Mouse (Mus musculus) thymus, adult 2 months (tissue): ENCODE measurements around the gene Gm3880.
"Not testable (repeated sequence)": the region's sequence is repeated elsewhere in the genome, so short reads cannot be mapped to it uniquely, and the experiment has no call there.

Experiments used
- CTCF ChIP-seq: fragments of 200-500 bp; IDR thresholded peaks from 2 replicates; pipeline ENCODE4 v1.5.1; 2012; ENCODE audit warnings: mild to moderate bottlenecking, control low read depth, low read length, moderate library complexity, borderline replicate concordance; ENCODE audit not compliant: control insufficient read depth, poor library complexity, insufficient read depth; ENCODE audit errors: extremely low read depth
- POLR2A ChIP-seq: fragments of 200-500 bp; IDR thresholded peaks from 2 replicates; pipeline ENCODE4 v1.6.1; 2012; ENCODE audit warnings: mild to moderate bottlenecking, low read length, control low read depth, moderate library complexity; ENCODE audit not compliant: control insufficient read depth, poor library complexity, insufficient read depth; ENCODE audit errors: extremely low read depth

DNA sequence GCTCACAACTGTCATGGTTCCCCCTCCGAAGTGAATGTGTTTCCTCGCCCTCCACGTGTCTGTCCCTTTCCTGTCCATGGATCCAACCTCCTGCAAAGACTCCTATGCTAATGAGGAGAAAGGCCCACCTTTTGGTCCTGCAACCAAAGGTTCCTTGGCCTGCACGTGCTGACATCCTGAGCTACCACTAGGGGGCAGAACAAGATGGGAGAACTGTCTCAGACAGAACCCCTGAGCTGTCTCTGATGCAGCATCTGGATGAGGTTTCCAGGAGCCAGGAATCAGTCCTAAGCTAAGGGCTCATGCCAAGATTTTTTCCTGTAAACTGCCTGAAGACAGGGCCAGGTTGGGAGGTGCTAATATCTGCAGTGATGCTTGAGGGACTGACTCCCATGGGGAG lies 2.5 kb upstream of the Gm3880 start:
- TF ChIP-seq CTCF, POLR2A: not testable (repeated sequence)
